ENCODE assay signal across 8 mouse cellular contexts in the genomic region with DNA sequence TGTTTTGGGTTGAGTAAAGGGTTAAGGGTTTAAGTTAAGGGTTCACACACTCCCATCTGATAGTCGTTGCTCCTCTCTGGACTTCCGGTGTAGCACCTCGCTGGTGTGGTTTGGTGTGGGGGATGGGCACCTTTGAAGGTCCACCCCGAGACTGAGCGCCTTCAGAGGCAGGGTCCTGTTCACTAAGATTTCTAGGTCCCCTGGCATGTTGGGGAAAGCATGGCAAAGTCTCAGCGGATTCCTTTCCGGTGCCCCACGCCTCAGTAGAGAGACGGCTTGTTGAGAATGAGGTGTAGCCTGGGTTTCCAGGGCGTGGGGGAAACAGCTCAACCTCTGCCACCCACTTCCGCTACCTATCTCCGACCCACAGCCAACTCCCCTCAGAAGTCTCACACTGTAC. TPM values are rescaled to one million over a fixed set of nuclear protein-coding genes. Genes with fewer than 3 reads are reported as not detected.
DNase-seq lines count a peak whose midpoint lies in the region; ATAC-seq and TF ChIP-seq lines count a peak whose summit lies in the region.

No protein-coding gene starts in this region.

- no peaks in the 10 kb centered on the region for H3K9me3 ChIP-seq in liver, postnatal 0 days (ENCODE audit: low read length)
- no peaks in the 10 kb centered on the region for H3K9me3 ChIP-seq in neural tube, embryonic 15.5 days (replicated peaks)

- peak overlapping the region; percentile 85 for H3K4me3 ChIP-seq in liver, postnatal 0 days (ENCODE audit: low read depth, low read length)
- peak overlapping the region; percentile 86 for H3K4me3 ChIP-seq in neural tube, embryonic 15.5 days (replicated peaks)

- no peaks in the 10 kb centered on the region for H3K27me3 ChIP-seq in liver, postnatal 0 days (ENCODE audit: insufficient read depth, low read length)
- no peaks in the 10 kb centered on the region for H3K27me3 ChIP-seq in neural tube, embryonic 15.5 days (replicated peaks)

- H3K9ac ChIP-seq in liver, postnatal 0 days (replicated peaks), result peak overlapping the region; percentile 90
- H3K9ac ChIP-seq in neural tube, embryonic 15.5 days (replicated peaks), result peak overlapping the region; percentile 77

- TF ChIP-seq CTCF in liver, postnatal 0 days (IDR thresholded peaks at IDR 0.05; ENCODE audit: low read depth), result no peak

- TF ChIP-seq EP300 in liver, postnatal 0 days (IDR thresholded peaks at IDR 0.05; ENCODE audit: low read depth), result no peak

- peak; percentile 59 for ATAC-seq in erythroid progenitor cell, adult 5-6 weeks (replicated peaks; ENCODE audit: low FRiP score, poor library complexity, severe bottlenecking)
- ATAC-seq in liver, postnatal 0 days, result peak; percentile 53
- no peak for ATAC-seq in neural tube, embryonic 15.5 days (ENCODE audit: low FRiP score)

- peaks cover 12% of the 10 kb centered on the region for H3K36me3 ChIP-seq in liver, postnatal 0 days (replicated peaks; ENCODE audit: insufficient read depth, low read length)
- peaks cover 12% of the 10 kb centered on the region for H3K36me3 ChIP-seq in neural tube, embryonic 15.5 days

- H3K27ac ChIP-seq in liver, postnatal 0 days (ENCODE audit: low read depth), result peak overlapping the region; percentile 87
- no peak overlapping the region for H3K27ac ChIP-seq in neural tube, embryonic 15.5 days (replicated peaks)

- DNase-seq in 3T3-L1 (ENCODE audit: low read depth, low spot score) (peak; percentile 46), ES-CJ7 (ENCODE audit: low read depth, low spot score) (peak; percentile 70)
- DNase-seq in induced T-regulatory cell, adult 2 months (ENCODE audit: low read depth), result peak; percentile 91
- DNase-seq in liver, postnatal 0 days, result peak; percentile 70
- DNase-seq in gastrocnemius, adult 8-10 months (ENCODE audit: low spot score in 2 of 2), result no peak
- DNase-seq in layer of hippocampus, postnatal 36 days, result no peak

- peaks cover 36% of the 10 kb centered on the region for H3K4me1 ChIP-seq in liver, postnatal 0 days (ENCODE audit: insufficient read depth)
- H3K4me1 ChIP-seq in neural tube, embryonic 15.5 days, result peaks cover 44% of the 10 kb centered on the region

- 1% methylated on average over 12 of the region's 12 CpGs for WGBS in liver, postnatal 0 days (ENCODE audit: insufficient replicate concordance)
- WGBS in neural tube, embryonic 15.5 days, result 62% methylated on average over 12 of the region's 12 CpGs

- H3K4me2 ChIP-seq in liver, postnatal 0 days (ENCODE audit: low read depth, low read length), result peak overlapping the region; percentile 77
- H3K4me2 ChIP-seq in neural tube, embryonic 15.5 days, result peak overlapping the region; percentile 91

RNA-seq across cellular contexts. Expression of a gene that starts 1.1 kb away (rescaled TPM):
- total RNA-seq in erythroid progenitor cell, adult 5-6 weeks (2015; ENCODE audit: low replicate concordance), result 73.4 and 90.8 TPM in 2 replicates
- 62.2 and 94.3 TPM in 2 replicates for total RNA-seq in erythroid progenitor cell, adult 5-6 weeks (2017; ENCODE audit: low replicate concordance)
- 20.8 and 24.0 TPM in 2 replicates for polyA plus RNA-seq in liver, postnatal 0 days (2015; fragmentation: Nextera tagmentation; extraction: Ambion mirVana)
- 66.5 and 72.8 TPM in 2 replicates for polyA plus RNA-seq in neural tube, embryonic 15.5 days (2015; fragmentation: Nextera tagmentation; extraction: Ambion mirVana)
- total RNA-seq in gastrocnemius, adult 8-10 months (2022), result 10 to 100 TPM; 40.2 to 52.1 (median 45.3) TPM
- total RNA-seq in layer of hippocampus, postnatal 36 days (2021), result 100 to 1,000 TPM in 1 of 2 experiments, 10 to 100 TPM in 1; 97.9 to 104 TPM

RNA-seq across cellular contexts. Expression of a gene that starts 12.7 kb away (rescaled TPM):
- total RNA-seq in erythroid progenitor cell, adult 5-6 weeks (2015; ENCODE audit: low replicate concordance), result not detected in 2 replicates
- total RNA-seq in erythroid progenitor cell, adult 5-6 weeks (2017; ENCODE audit: low replicate concordance), result not detected in 2 replicates
- 0.14 TPM in 1 of 2 replicates, not detected in the other for polyA plus RNA-seq in liver, postnatal 0 days (2015; fragmentation: Nextera tagmentation; extraction: Ambion mirVana)
- polyA plus RNA-seq in neural tube, embryonic 15.5 days (2015; fragmentation: Nextera tagmentation; extraction: Ambion mirVana), result 0.59 TPM in 1 of 2 replicates, not detected in the other
- total RNA-seq in gastrocnemius, adult 8-10 months (2022), result 1 to 10 TPM in 3 of 4 experiments, under 1 TPM in 1; 0.96 to 2.4 (median 2.0) TPM
- not detected for total RNA-seq in layer of hippocampus, postnatal 36 days (2021)

RNA-seq across cellular contexts. Expression of a gene that starts 22.7 kb away (rescaled TPM):
- 150 and 163 TPM in 2 replicates for total RNA-seq in erythroid progenitor cell, adult 5-6 weeks (2015; ENCODE audit: low replicate concordance)
- total RNA-seq in erythroid progenitor cell, adult 5-6 weeks (2017; ENCODE audit: low replicate concordance), result 29.1 and 34.9 TPM in 2 replicates
- 158 and 164 TPM in 2 replicates for polyA plus RNA-seq in liver, postnatal 0 days (2015; fragmentation: Nextera tagmentation; extraction: Ambion mirVana)
- 312 and 353 TPM in 2 replicates for polyA plus RNA-seq in neural tube, embryonic 15.5 days (2015; fragmentation: Nextera tagmentation; extraction: Ambion mirVana)
- 100 to 1,000 TPM; 122 to 146 (median 135) TPM for total RNA-seq in gastrocnemius, adult 8-10 months (2022)
- total RNA-seq in layer of hippocampus, postnatal 36 days (2021), result 10 to 100 TPM; 80.9 to 90.9 TPM

RNA-seq across cellular contexts. Expression of a gene that starts 23.1 kb away (rescaled TPM):
- total RNA-seq in erythroid progenitor cell, adult 5-6 weeks (2015; ENCODE audit: low replicate concordance), result 26.0 and 27.0 TPM in 2 replicates
- total RNA-seq in erythroid progenitor cell, adult 5-6 weeks (2017; ENCODE audit: low replicate concordance), result 33.9 and 45.0 TPM in 2 replicates
- 19.3 and 25.0 TPM in 2 replicates for polyA plus RNA-seq in liver, postnatal 0 days (2015; fragmentation: Nextera tagmentation; extraction: Ambion mirVana)
- polyA plus RNA-seq in neural tube, embryonic 15.5 days (2015; fragmentation: Nextera tagmentation; extraction: Ambion mirVana), result 42.6 and 42.8 TPM in 2 replicates
- total RNA-seq in gastrocnemius, adult 8-10 months (2022), result 10 to 100 TPM; 16.3 to 18.8 (median 17.9) TPM
- 10 to 100 TPM; 20.6 to 21.3 TPM for total RNA-seq in layer of hippocampus, postnatal 36 days (2021)

RNA-seq across cellular contexts. Expression of a gene that starts 35.1 kb away (rescaled TPM):
- 22.3 and 31.0 TPM in 2 replicates for total RNA-seq in erythroid progenitor cell, adult 5-6 weeks (2015; ENCODE audit: low replicate concordance)
- 8.3 and 25.4 TPM in 2 replicates for total RNA-seq in erythroid progenitor cell, adult 5-6 weeks (2017; ENCODE audit: low replicate concordance)
- 71.5 and 74.2 TPM in 2 replicates for polyA plus RNA-seq in liver, postnatal 0 days (2015; fragmentation: Nextera tagmentation; extraction: Ambion mirVana)
- polyA plus RNA-seq in neural tube, embryonic 15.5 days (2015; fragmentation: Nextera tagmentation; extraction: Ambion mirVana), result 300 and 329 TPM in 2 replicates
- 100 to 1,000 TPM; 727 to 752 (median 743) TPM for total RNA-seq in gastrocnemius, adult 8-10 months (2022)
- total RNA-seq in layer of hippocampus, postnatal 36 days (2021), result 100 to 1,000 TPM; 291 to 298 TPM

Comparison
In these comparisons a context has a peak if more than half of its experiments do, and no peak if none do; other contexts are left out.
1. DNase-seq: peak in 3T3-L1 (single experiment), ES-CJ7 (single experiment), induced T-regulatory cell, adult 2 months (single experiment) and liver, postnatal 0 days (single experiment); none in gastrocnemius, adult 8-10 months (0 of 2) and layer of hippocampus, postnatal 36 days (0 of 2).